Mouse (Mus musculus): ENCODE measurements around the gene Ttc28. TPM values are rescaled to one million over a fixed set of nuclear protein-coding genes. Genes with fewer than 3 reads are reported as not detected.

Ttc28 gene
- polyA plus RNA-seq, 1 experiment from 2014 or later: 5.8 TPM

DNA sequence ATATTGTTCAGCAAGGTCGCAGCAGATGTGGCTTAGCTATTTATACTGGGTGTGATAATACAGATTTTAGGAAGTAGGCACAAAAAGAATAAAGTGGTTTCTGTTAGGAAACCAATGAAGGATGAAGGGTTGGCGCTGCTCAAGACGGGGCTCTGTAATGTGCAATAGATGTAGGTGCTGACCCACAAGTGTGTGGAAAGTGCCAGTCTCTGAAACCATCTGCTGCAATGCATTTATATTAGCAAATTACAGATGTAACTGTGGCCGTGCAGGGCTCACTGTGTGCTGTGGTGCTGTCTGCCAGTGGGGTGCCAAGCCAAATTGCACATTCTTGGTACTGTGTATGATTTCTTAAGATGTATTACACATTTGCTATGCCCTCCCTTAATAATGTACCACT is 81.3 kb downstream of the Ttc28 start:
- H3K27me3 ChIP-seq (ENCODE audit: control insufficient read depth, insufficient read depth, low read length): no peaks in the 10 kb centered on the region
- H3K4me1 ChIP-seq (ENCODE audit: control insufficient read depth, insufficient read depth, low read length): no peaks in the 10 kb centered on the region
- WGBS: 79% methylated on average over 4 of the region's 4 CpGs
- no peak for ATAC-seq (replicated peaks; ENCODE audit: extremely low read depth, insufficient read depth, low FRiP score)
- H3K4me3 ChIP-seq (ENCODE audit: low read length): no peak overlapping the region
- H3K36me3 ChIP-seq (ENCODE audit: control insufficient read depth, insufficient read depth): no peaks in the 10 kb centered on the region
- H3K9me3 ChIP-seq (replicated peaks; ENCODE audit: control insufficient read depth, low read length): no peaks in the 10 kb centered on the region
- no peak overlapping the region for H3K4me2 ChIP-seq (ENCODE audit: low read depth, low read length)
- H3K27ac ChIP-seq (ENCODE audit: low read length): no peak overlapping the region
- no peak overlapping the region for H3K9ac ChIP-seq (ENCODE audit: low read length)

DNA sequence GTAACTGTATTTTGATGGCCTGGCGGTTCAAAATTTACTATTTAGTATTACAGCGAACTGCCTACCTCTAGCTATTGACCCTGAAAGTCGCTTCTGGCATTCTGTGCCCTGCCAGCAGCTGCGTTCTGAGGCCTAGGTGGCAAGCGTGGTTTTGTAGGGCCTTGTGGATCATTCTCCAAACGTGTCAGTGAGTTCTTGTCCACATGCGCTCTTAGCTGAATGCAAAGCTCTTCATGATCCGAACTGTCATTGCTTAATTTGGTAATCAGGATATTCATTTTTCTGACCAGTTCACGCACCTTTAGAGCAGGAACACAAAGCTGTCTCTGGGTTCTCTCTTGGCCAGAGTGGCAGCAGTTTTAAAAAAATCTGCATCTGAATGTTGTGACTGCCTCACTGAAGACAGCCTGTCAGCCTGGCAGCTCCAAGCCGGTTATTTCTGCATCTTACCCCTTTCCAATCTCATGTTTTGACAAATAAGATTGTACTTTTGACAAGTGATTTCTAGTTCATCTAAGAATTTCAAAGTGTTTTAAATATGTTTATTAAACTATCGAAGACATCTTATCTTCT is 88.0 kb downstream of the Ttc28 start:
- Histone ChIP-seq H3K9ac (ENCODE audit: low read length) (no peak overlapping the region), H3K27ac (ENCODE audit: low read length) (no peak overlapping the region), H3K36me3 (ENCODE audit: control insufficient read depth, insufficient read depth) (no peaks in the 10 kb centered on the region), H3K4me3 (ENCODE audit: low read length) (no peak overlapping the region), H3K27me3 (ENCODE audit: control insufficient read depth, insufficient read depth, low read length) (no peaks in the 10 kb centered on the region), H3K4me1 (ENCODE audit: control insufficient read depth, insufficient read depth, low read length) (peaks cover 7% of the 10 kb centered on the region), H3K4me2 (ENCODE audit: low read depth, low read length) (no peak overlapping the region), H3K9me3 (replicated peaks; ENCODE audit: control insufficient read depth, low read length) (no peaks in the 10 kb centered on the region)
- ATAC-seq (replicated peaks; ENCODE audit: extremely low read depth, insufficient read depth, low FRiP score): no peak
- 81% methylated on average over 11 of the region's 11 CpGs for WGBS

DNA sequence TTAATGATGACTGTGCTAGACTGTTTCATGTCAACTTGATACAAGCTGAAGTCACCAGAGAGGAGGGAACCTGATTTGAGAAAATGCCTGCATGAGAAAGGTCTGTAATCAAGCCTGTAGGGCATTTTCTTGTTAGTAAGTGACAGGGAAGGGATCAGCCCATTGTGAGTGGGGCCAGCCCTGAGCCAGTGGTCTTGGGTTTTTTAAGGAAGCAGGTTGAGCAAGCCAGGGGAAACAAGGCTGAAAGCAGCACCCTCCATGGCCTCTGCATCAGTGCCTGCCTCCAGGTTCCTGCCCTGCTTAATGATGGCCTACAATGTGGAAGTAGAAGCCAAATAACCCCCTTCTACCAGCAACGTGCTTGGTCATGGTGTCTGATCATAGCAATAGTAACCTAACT is 89.0 kb downstream of the Ttc28 start:
- no peaks in the 10 kb centered on the region for H3K9me3 ChIP-seq (replicated peaks; ENCODE audit: control insufficient read depth, low read length)
- H3K9ac ChIP-seq (ENCODE audit: low read length): no peak overlapping the region
- no peak overlapping the region for H3K4me3 ChIP-seq (ENCODE audit: low read length)
- H3K4me1 ChIP-seq (ENCODE audit: control insufficient read depth, insufficient read depth, low read length): peaks cover 7% of the 10 kb centered on the region
- no peaks in the 10 kb centered on the region for H3K36me3 ChIP-seq (ENCODE audit: control insufficient read depth, insufficient read depth)
- WGBS: 65% methylated on average over 1 of the region's 1 CpGs
- H3K4me2 ChIP-seq (ENCODE audit: low read depth, low read length): no peak overlapping the region
- no peak for ATAC-seq (replicated peaks; ENCODE audit: extremely low read depth, insufficient read depth, low FRiP score)
- H3K27ac ChIP-seq (ENCODE audit: low read length): no peak overlapping the region
- H3K27me3 ChIP-seq (ENCODE audit: control insufficient read depth, insufficient read depth, low read length): no peaks in the 10 kb centered on the region

DNA sequence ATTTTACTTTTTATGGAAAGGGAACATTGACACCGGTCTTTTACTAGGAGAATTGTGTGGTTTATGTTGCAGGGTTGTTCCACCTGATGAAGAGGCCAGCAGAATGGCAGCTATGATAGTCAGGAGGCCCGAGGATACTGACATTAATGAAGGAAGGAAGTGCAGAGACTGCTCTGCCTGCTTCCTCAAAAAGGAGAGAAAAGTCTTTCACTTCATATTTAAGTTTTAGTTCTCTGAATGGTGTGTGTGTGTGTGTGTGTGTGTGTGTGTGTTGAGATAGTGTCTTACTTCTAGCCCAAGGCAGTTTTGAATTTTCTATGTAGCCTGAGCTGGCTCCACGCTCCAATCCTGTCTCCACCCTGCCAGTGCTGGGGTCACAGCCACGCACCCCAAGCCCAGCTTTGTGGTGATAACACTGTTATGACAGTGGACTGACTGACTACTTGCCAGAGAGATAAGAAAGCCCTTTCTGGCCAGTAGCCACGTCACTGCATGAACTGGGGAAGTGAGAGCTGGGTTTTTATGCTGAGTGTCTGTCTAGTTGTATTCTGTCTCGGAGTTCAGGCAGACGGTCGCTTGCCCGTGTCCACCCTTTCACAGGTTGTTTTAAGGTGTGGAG is 90.7 kb downstream of the Ttc28 start:
- WGBS: 23% methylated on average over 9 of the region's 9 CpGs
- Histone ChIP-seq H3K27ac (ENCODE audit: low read length) (peak overlapping the region; percentile 39; the same call in 1 of the 2 replicates), H3K4me2 (ENCODE audit: low read depth, low read length) (no peak overlapping the region; the same call in 1 of the 2 replicates), H3K9me3 (replicated peaks; ENCODE audit: control insufficient read depth, low read length) (0 out of 2 replicates have a peak, but pooled peaks cover 2% of the 10 kb centered on the region), H3K9ac (ENCODE audit: low read length) (no peak overlapping the region), H3K4me1 (ENCODE audit: control insufficient read depth, insufficient read depth, low read length) (peaks cover 7% of the 10 kb centered on the region), H3K4me3 (ENCODE audit: low read length) (no peak overlapping the region), H3K27me3 (ENCODE audit: control insufficient read depth, insufficient read depth, low read length) (no peaks in the 10 kb centered on the region), H3K36me3 (ENCODE audit: control insufficient read depth, insufficient read depth) (0 out of 2 replicates have a peak, but pooled peaks cover 3% of the 10 kb centered on the region)
- peak; percentile 76 for ATAC-seq (replicated peaks; ENCODE audit: extremely low read depth, insufficient read depth, low FRiP score)

DNA sequence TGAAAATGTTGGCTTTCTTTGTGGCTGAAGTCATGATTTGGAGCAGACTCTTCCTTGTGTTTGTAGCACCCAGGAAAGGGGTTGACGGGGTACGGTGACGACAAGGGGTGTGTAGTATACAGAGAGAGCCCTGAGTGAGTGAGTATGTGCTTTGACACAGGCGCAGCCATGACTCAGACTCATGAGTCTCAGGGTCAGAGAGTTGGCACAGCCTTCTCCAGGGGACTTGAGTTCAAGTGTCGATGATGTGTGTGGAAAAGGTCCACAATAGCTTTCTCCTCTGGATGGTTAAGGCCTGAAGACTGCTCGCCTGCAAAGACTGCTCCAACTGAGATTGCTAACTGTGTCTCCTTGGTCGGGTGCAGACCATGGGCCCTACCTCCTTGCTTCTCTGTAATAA is 97.1 kb downstream of the Ttc28 start:
- 77% methylated on average over 7 of the region's 7 CpGs for WGBS
- no peak overlapping the region for H3K4me3 ChIP-seq (ENCODE audit: low read length)
- H3K9me3 ChIP-seq (replicated peaks; ENCODE audit: control insufficient read depth, low read length): 0 out of 2 replicates have a peak, but pooled peaks cover 2% of the 10 kb centered on the region
- ATAC-seq (replicated peaks; ENCODE audit: extremely low read depth, insufficient read depth, low FRiP score): no peak
- H3K27me3 ChIP-seq (ENCODE audit: control insufficient read depth, insufficient read depth, low read length): no peaks in the 10 kb centered on the region; the same call in 1 of the 2 replicates
- H3K4me1 ChIP-seq (ENCODE audit: control insufficient read depth, insufficient read depth, low read length): peaks cover 12% of the 10 kb centered on the region
- H3K4me2 ChIP-seq (ENCODE audit: low read depth, low read length): no peak overlapping the region
- H3K36me3 ChIP-seq (ENCODE audit: control insufficient read depth, insufficient read depth): 0 out of 2 replicates have a peak, but pooled peaks cover 3% of the 10 kb centered on the region
- no peak overlapping the region for H3K9ac ChIP-seq (ENCODE audit: low read length)
- no peak overlapping the region for H3K27ac ChIP-seq (ENCODE audit: low read length)

DNA sequence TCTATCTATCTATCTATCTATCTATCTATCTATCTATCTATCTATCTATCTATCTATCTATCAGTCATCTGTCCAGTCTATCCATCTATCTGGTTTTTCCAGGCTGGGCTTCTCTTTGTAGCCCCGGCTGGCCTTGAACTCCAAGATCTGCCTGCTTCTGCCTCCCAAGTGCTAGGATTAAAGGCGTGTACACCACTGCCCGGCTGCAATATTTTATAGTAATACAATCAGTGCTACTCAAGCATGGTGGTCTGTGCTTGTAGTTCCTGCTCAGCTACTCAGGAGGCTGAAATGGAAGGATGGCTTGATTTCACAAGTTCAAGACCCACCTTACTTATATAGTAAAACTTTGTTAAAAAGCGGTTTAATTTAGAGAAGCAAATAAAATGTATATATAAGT is 98.2 kb downstream of the Ttc28 start:
- no peak overlapping the region for H3K27ac ChIP-seq (ENCODE audit: low read length)
- H3K27me3 ChIP-seq (ENCODE audit: control insufficient read depth, insufficient read depth, low read length): no peaks in the 10 kb centered on the region; the same call in 1 of the 2 replicates
- WGBS: 88% methylated on average over 4 of the region's 4 CpGs
- 0 out of 2 replicates have a peak, but pooled peaks cover 2% of the 10 kb centered on the region for H3K9me3 ChIP-seq (replicated peaks; ENCODE audit: control insufficient read depth, low read length)
- no peak overlapping the region for H3K4me3 ChIP-seq (ENCODE audit: low read length)
- no peak overlapping the region for H3K9ac ChIP-seq (ENCODE audit: low read length)
- ATAC-seq (replicated peaks; ENCODE audit: extremely low read depth, insufficient read depth, low FRiP score): no peak
- 0 out of 2 replicates have a peak, but pooled peaks cover 3% of the 10 kb centered on the region for H3K36me3 ChIP-seq (ENCODE audit: control insufficient read depth, insufficient read depth)
- H3K4me1 ChIP-seq (ENCODE audit: control insufficient read depth, insufficient read depth, low read length): peaks cover 18% of the 10 kb centered on the region
- no peak overlapping the region for H3K4me2 ChIP-seq (ENCODE audit: low read depth, low read length)

DNA sequence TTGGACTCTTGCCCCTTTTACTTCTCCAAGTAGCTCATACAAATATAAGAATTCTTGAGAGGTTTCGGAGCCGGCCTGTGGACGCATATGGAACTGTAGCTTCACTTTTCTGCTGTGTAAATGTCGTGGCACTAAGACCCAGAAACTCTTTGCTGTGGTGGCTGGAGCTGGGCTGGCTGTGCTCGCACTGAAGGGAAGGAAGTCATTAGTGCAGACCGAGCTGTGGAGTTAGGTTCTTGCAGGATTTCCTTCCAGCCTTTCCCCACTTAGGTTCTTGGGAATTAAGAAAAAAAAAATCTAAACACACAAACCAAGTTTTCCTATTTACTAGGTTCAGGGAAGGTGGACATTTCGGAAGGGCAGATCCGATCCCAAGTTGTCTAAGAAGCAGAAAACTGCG is 98.9 kb downstream of the Ttc28 start:
- no peaks in the 10 kb centered on the region; the same call in 1 of the 2 replicates for H3K27me3 ChIP-seq (ENCODE audit: control insufficient read depth, insufficient read depth, low read length)

DNA sequence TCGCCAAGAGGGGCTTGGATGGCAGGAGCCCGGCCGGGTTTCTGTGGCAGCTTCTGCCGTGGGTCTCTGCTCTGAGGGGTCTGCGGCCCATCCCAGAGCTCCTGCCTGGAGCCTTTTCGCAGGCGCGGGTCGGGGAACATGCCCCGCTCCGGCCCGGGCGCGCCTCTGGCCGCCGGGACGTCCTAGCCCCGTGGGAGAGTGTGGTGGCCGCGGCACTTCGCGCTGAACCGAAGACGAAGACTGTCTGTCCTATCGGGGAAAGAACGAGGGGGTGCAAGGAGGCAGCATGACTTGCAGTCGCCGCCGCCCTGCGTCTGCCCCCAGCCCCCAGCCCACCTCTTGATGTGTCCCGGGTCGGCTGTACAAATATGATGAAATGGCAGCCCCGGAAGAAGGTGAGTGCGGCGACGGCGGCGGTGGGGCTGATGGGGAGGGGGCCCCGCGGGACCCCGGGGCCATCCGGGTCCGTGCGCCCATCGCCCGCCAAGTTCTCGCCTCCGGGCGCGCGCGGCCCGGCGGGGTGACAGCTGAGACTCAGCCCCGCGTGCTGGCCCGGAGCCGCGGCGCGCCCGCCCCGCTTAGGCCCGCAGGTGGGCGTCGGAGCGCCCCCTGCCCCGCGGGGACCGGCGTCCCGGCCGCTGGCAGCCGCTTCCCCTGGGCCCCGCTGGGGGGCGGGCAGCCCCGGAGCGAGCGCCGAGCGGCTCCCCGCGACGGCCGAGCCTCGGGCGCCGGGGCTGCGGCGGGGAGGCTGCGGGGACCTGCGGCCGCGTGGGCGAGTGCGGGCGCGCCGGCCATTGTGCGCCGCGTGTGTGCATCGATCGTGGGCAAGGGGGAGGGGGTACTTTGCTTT is 99.6 kb downstream of the Ttc28 start:
- under 1% methylated on average over 104 of the region's 104 CpGs for WGBS

More for the DNA sequence above, 98.9 kb downstream of the Ttc28 start:
- Histone ChIP-seq H3K9ac (ENCODE audit: low read length) (peak overlapping the region; percentile 84), H3K36me3 (ENCODE audit: control insufficient read depth, insufficient read depth) (0 out of 2 replicates have a peak, but pooled peaks cover 3% of the 10 kb centered on the region), H3K4me3 (ENCODE audit: low read length) (peak overlapping the region; percentile 80), H3K4me1 (ENCODE audit: control insufficient read depth, insufficient read depth, low read length) (peaks cover 18% of the 10 kb centered on the region), H3K27ac (ENCODE audit: low read length) (peak overlapping the region; percentile 91), H3K9me3 (replicated peaks; ENCODE audit: control insufficient read depth, low read length) (0 out of 2 replicates have a peak, but pooled peaks cover 2% of the 10 kb centered on the region), H3K4me2 (ENCODE audit: low read depth, low read length) (peak overlapping the region; percentile 97)
- under 1% methylated on average over 9 of the region's 9 CpGs for WGBS
- ATAC-seq (replicated peaks; ENCODE audit: extremely low read depth, insufficient read depth, low FRiP score): peak; percentile 78

More for the DNA sequence above, 99.6 kb downstream of the Ttc28 start:
- peak overlapping the region; percentile 97 for H3K4me2 ChIP-seq (ENCODE audit: low read depth, low read length)
- H3K9me3 ChIP-seq (replicated peaks; ENCODE audit: control insufficient read depth, low read length): 0 out of 2 replicates have a peak, but pooled peaks cover 2% of the 10 kb centered on the region
- peak; percentile 61 for ATAC-seq (replicated peaks; ENCODE audit: extremely low read depth, insufficient read depth, low FRiP score)
- H3K27ac ChIP-seq (ENCODE audit: low read length): peak overlapping the region; percentile 91
- H3K4me3 ChIP-seq (ENCODE audit: low read length): peak overlapping the region; percentile 80
- H3K4me1 ChIP-seq (ENCODE audit: control insufficient read depth, insufficient read depth, low read length): peaks cover 21% of the 10 kb centered on the region
- H3K36me3 ChIP-seq (ENCODE audit: control insufficient read depth, insufficient read depth): 0 out of 2 replicates have a peak, but pooled peaks cover 3% of the 10 kb centered on the region
- H3K9ac ChIP-seq (ENCODE audit: low read length): peak overlapping the region; percentile 84
- H3K27me3 ChIP-seq (ENCODE audit: control insufficient read depth, insufficient read depth, low read length): no peaks in the 10 kb centered on the region; the same call in 1 of the 2 replicates
